Mouse (Mus musculus): ENCODE data around the gene Uaca. TPM values are rescaled to one million over a fixed set of nuclear protein-coding genes. Genes with fewer than 3 reads are reported as not detected.

The Uaca gene
- total and polyA plus RNA-seq, 3 experiments: 0.17 to 0.34 TPM; not detected in 1

- no peak for DNase-seq (ENCODE audit: extremely low read depth)
- Histone ChIP-seq H3K4me3 (replicated peaks in 1 of 3; ENCODE audit: low read depth in 2 of 3, low read length in 2 of 3, poor library complexity in 1 of 3) (no peak overlapping the region), H3K4me1 (ENCODE audit: control insufficient read depth in 1 of 2, insufficient read depth in 2 of 2) (no peaks in the 10 kb centered on the region), H3K79me2 (replicated peaks; ENCODE audit: control insufficient read depth, extremely low read depth, insufficient read depth, poor library complexity, severe bottlenecking) (no peaks in the 10 kb centered on the region), H3K36me3 (replicated peaks in 1 of 2; ENCODE audit: control insufficient read depth in 1 of 2, insufficient read depth in 1 of 2, low read length in 1 of 2) (no peaks in the 10 kb centered on the region), H3K9ac (ENCODE audit: insufficient read depth, low read depth) (no peak overlapping the region), H3K27ac (ENCODE audit: insufficient read depth, low read depth) (no peak overlapping the region), H3K27me3 (replicated peaks) (peaks cover 4% of the 10 kb centered on the region), H3K9me3 (replicated peaks; ENCODE audit: low read length) (no peaks in the 10 kb centered on the region), H3K4me2 (ENCODE audit: insufficient read depth, low read depth, poor library complexity, severe bottlenecking) (no peak overlapping the region)
- no peak for TF ChIP-seq MAFK (IDR thresholded peaks at IDR 0.05; ENCODE audit: insufficient replicate concordance, low read length)
- no peak for TF ChIP-seq ELF1 (IDR thresholded peaks at IDR 0.05; ENCODE audit: low read depth, low read length)
- TF ChIP-seq CHD2 (IDR thresholded peaks at IDR 0.05; ENCODE audit: low read length): no peak
- TF ChIP-seq MAX (IDR thresholded peaks at IDR 0.05; ENCODE audit: low read length): no peak
- TF ChIP-seq POLR2A (IDR thresholded peaks at IDR 0.05; ENCODE audit: low read depth, low read length): no peak
- TF ChIP-seq PAX5 (IDR thresholded peaks at IDR 0.05; ENCODE audit: low read length): no peak
- in situ Hi-C loops (cut with MboI; ENCODE audit: low pct_ligation_motif_present, low pct_unique_long_range_greater_than_20kb, low sequenced_read_pairs): no loop called here
- dilution Hi-C loops (cut with MboI; ENCODE audit: extremely low pct_ligation_motif_present, extremely low pct_unique_long_range_greater_than_20kb, low sequenced_read_pairs): no loop called here
Observed at GRCm38 (mm10) chr9:60919936-60920672, 125.8 kb downstream of the Uaca start.

GRCm38 (mm10) chr9:60920673-60921062 is 126.3 kb downstream of the Uaca start:
- Histone ChIP-seq H3K4me2 (ENCODE audit: insufficient read depth, low read depth, poor library complexity, severe bottlenecking) (no peak overlapping the region), H3K27ac (ENCODE audit: insufficient read depth, low read depth) (no peak overlapping the region), H3K9me3 (replicated peaks; ENCODE audit: low read length) (no peaks in the 10 kb centered on the region), H3K4me3 (replicated peaks in 1 of 3; ENCODE audit: low read depth in 2 of 3, low read length in 2 of 3, poor library complexity in 1 of 3) (no peak overlapping the region), H3K27me3 (replicated peaks) (peaks cover 6% of the 10 kb centered on the region), H3K79me2 (replicated peaks; ENCODE audit: control insufficient read depth, extremely low read depth, insufficient read depth, poor library complexity, severe bottlenecking) (no peaks in the 10 kb centered on the region), H3K9ac (ENCODE audit: insufficient read depth, low read depth) (no peak overlapping the region), H3K4me1 (ENCODE audit: control insufficient read depth in 1 of 2, insufficient read depth in 2 of 2) (no peaks in the 10 kb centered on the region), H3K36me3 (replicated peaks in 1 of 2; ENCODE audit: control insufficient read depth in 1 of 2, insufficient read depth in 1 of 2, low read length in 1 of 2) (no peaks in the 10 kb centered on the region)
- dilution Hi-C loops (cut with MboI; ENCODE audit: extremely low pct_ligation_motif_present, extremely low pct_unique_long_range_greater_than_20kb, low sequenced_read_pairs): no loop called here
- in situ Hi-C loops (cut with MboI; ENCODE audit: low pct_ligation_motif_present, low pct_unique_long_range_greater_than_20kb, low sequenced_read_pairs): no loop called here
- TF ChIP-seq USF2 (conservative IDR thresholded peaks at IDR 0.05; ENCODE audit: low read depth, low read length) (no peak), TBP (conservative IDR thresholded peaks at IDR 0.05; ENCODE audit: low read depth, low read length) (no peak), SMC3 (IDR thresholded peaks at IDR 0.05; ENCODE audit: low read depth, low read length) (no peak), KAT2A (IDR thresholded peaks at IDR 0.05; ENCODE audit: insufficient replicate concordance, low read length) (no peak), TCF12 (IDR thresholded peaks at IDR 0.05; ENCODE audit: low read depth, low read length) (no peak), ZKSCAN1 (IDR thresholded peaks at IDR 0.05; ENCODE audit: borderline replicate concordance, low read depth, low read length) (no peak), JUND (conservative IDR thresholded peaks at IDR 0.05; ENCODE audit: low read depth, low read length) (no peak), JUN (IDR thresholded peaks at IDR 0.05; ENCODE audit: insufficient read depth, low read depth, low read length) (no peak), RCOR1 (conservative IDR thresholded peaks at IDR 0.05; ENCODE audit: low read depth, low read length) (no peak), ELF1 (IDR thresholded peaks at IDR 0.05; ENCODE audit: low read depth, low read length) (no peak), MAZ (IDR thresholded peaks at IDR 0.05; ENCODE audit: low read depth, low read length) (no peak), ZC3H11A (IDR thresholded peaks at IDR 0.05; ENCODE audit: low read depth, low read length) (no peak), IRF4 (IDR thresholded peaks at IDR 0.05; ENCODE audit: low read depth, low read length) (no peak), CTCF (conservative IDR thresholded peaks at IDR 0.05 in 1 of 2, IDR thresholded peaks at IDR 0.05 in 1 of 2; ENCODE audit: low read depth in 2 of 2, low read length in 2 of 2) (no peak), BHLHE40 (IDR thresholded peaks at IDR 0.05; ENCODE audit: low read depth, low read length) (no peak), NRF1 (IDR thresholded peaks at IDR 0.05; ENCODE audit: low read depth, low read length) (no peak), ETS1 (conservative IDR thresholded peaks at IDR 0.05; ENCODE audit: low read depth, low read length) (no peak)
- DNase-seq (ENCODE audit: extremely low read depth): no peak
